Mouse (Mus musculus): ENCODE results near the gene Cdkal1. TPM values are rescaled to one million over a fixed set of nuclear protein-coding genes. Genes with fewer than 3 reads are reported as not detected.

The Cdkal1 gene
- polyA plus RNA-seq, 1 experiment from 2014 or later, result 15.1 TPM

- DNase-seq (ENCODE audit: low read depth, low spot score), result no peak
- ATAC-seq, result no peak
- CTCF ChIA-PET, result interaction anchor here (1.1 kb wide), 1 partner anchor 24 kb away, joined by 3 read pairs; no protein-coding TSS in a partner anchor
- POLR2A ChIA-PET, result interaction anchor here (0.6 kb wide), 1 partner anchor 33 kb away, joined by 3 read pairs; no protein-coding TSS in a partner anchor
- no peak for TF ChIP-seq CTCF (IDR thresholded peaks at IDR 0.05)
- H3K27me3 ChIP-seq, result no peaks in the 10 kb centered on the region
- in situ Hi-C loops (cut with MboI; ENCODE audit: low pct_unique_long_range_greater_than_20kb), result no loop called here
Observed at GRCm38 (mm10) chr13:29521321-29521720, 334.2 kb downstream of the Cdkal1 start.

GRCm38 (mm10) chr13:29514071-29514470 lies 341.4 kb downstream of the Cdkal1 start:
- in situ Hi-C loops (cut with MboI; ENCODE audit: low pct_unique_long_range_greater_than_20kb), result no loop called here
- ChIA-PET POLR2A (no interaction called here), CTCF (no interaction called here)
- TF ChIP-seq CTCF (IDR thresholded peaks at IDR 0.05), result no peak
- H3K27me3 ChIP-seq, result no peaks in the 10 kb centered on the region
- DNase-seq (ENCODE audit: low read depth, low spot score), result no peak
- no peak for ATAC-seq

GRCm38 (mm10) chr13:29504861-29505568 lies 350.5 kb downstream of the Cdkal1 start:
- ATAC-seq, result no peak
- DNase-seq (ENCODE audit: low read depth, low spot score), result no peak
- CTCF ChIA-PET, result no interaction called here
- POLR2A ChIA-PET, result no interaction called here
- in situ Hi-C loops (cut with MboI; ENCODE audit: low pct_unique_long_range_greater_than_20kb), result no loop called here
- no peak for TF ChIP-seq CTCF (IDR thresholded peaks at IDR 0.05)
- H3K27me3 ChIP-seq, result no peaks in the 10 kb centered on the region

- ChIA-PET CTCF (interaction anchor here (0.7 to 1.3 kb wide), 3 partner anchors 11 to 98 kb away, joined by 3 read pairs; no protein-coding TSS in a partner anchor), POLR2A (interaction anchor here (1.0 kb wide), 1 partner anchor 545 kb away, joined by 3 read pairs; no protein-coding TSS in a partner anchor)
- TF ChIP-seq CTCF (IDR thresholded peaks at IDR 0.05), result no peak
- in situ Hi-C loops (cut with MboI; ENCODE audit: low pct_unique_long_range_greater_than_20kb), result no loop called here
- peak; percentile 85 for DNase-seq (ENCODE audit: low read depth, low spot score)
- no peaks in the 10 kb centered on the region for H3K27me3 ChIP-seq
- ATAC-seq, result peak; percentile 66
Observed at GRCm38 (mm10) chr13:29503147-29504044, 352.1 kb downstream of the Cdkal1 start.

- in situ Hi-C loops (cut with MboI; ENCODE audit: low pct_unique_long_range_greater_than_20kb), result no loop called here
- ATAC-seq (no peak), DNase-seq (ENCODE audit: low read depth, low spot score) (peak; percentile 49)
- POLR2A ChIA-PET, result interaction anchor here (0.5 kb wide), 1 partner anchor 61 kb away, joined by 3 read pairs; no protein-coding TSS in a partner anchor
- H3K27me3 ChIP-seq, result no peaks in the 10 kb centered on the region
- TF ChIP-seq CTCF (IDR thresholded peaks at IDR 0.05), result no peak
- CTCF ChIA-PET, result interaction anchor here (1.3 kb wide), 1 partner anchor 72 kb away, joined by 3 read pairs; no protein-coding TSS in a partner anchor
Observed at GRCm38 (mm10) chr13:29502481-29503146, 352.9 kb downstream of the Cdkal1 start.

GRCm38 (mm10) chr13:29501173-29501572 lies 354.3 kb downstream of the Cdkal1 start:
- in situ Hi-C loops (cut with MboI; ENCODE audit: low pct_unique_long_range_greater_than_20kb), result no loop called here
- ChIA-PET POLR2A (no interaction called here), CTCF (no interaction called here)
- DNase-seq (ENCODE audit: low read depth, low spot score) (no peak), ATAC-seq (no peak)
- peak; percentile 51 for TF ChIP-seq CTCF (IDR thresholded peaks at IDR 0.05)
- H3K27me3 ChIP-seq, result no peaks in the 10 kb centered on the region

GRCm38 (mm10) chr13:29499750-29500149 lies 355.7 kb downstream of the Cdkal1 start:
- ChIA-PET CTCF (no interaction called here), POLR2A (no interaction called here)
- ATAC-seq, result no peak
- no peaks in the 10 kb centered on the region for H3K27me3 ChIP-seq
- in situ Hi-C loops (cut with MboI; ENCODE audit: low pct_unique_long_range_greater_than_20kb), result no loop called here
- no peak for TF ChIP-seq CTCF (IDR thresholded peaks at IDR 0.05)
- no peak for DNase-seq (ENCODE audit: low read depth, low spot score)

- DNase-seq (ENCODE audit: low read depth, low spot score) (no peak), ATAC-seq (no peak)
- in situ Hi-C loops (cut with MboI; ENCODE audit: low pct_unique_long_range_greater_than_20kb), result no loop called here
- H3K27me3 ChIP-seq, result no peaks in the 10 kb centered on the region
- no peak for TF ChIP-seq CTCF (IDR thresholded peaks at IDR 0.05)
- CTCF ChIA-PET, result no interaction called here
- POLR2A ChIA-PET, result interaction anchor here (0.7 kb wide), 1 partner anchor 138 kb away, joined by 3 read pairs; no protein-coding TSS in a partner anchor
Observed at GRCm38 (mm10) chr13:29497286-29497685, 358.2 kb downstream of the Cdkal1 start.

GRCm38 (mm10) chr13:29490341-29490740 lies 365.1 kb downstream of the Cdkal1 start:
- CTCF ChIA-PET, result no interaction called here
- ATAC-seq, result no peak
- H3K27me3 ChIP-seq, result no peaks in the 10 kb centered on the region
- no peak for DNase-seq (ENCODE audit: low read depth, low spot score)
- POLR2A ChIA-PET, result no interaction called here
- no peak for TF ChIP-seq CTCF (IDR thresholded peaks at IDR 0.05)
- in situ Hi-C loops (cut with MboI; ENCODE audit: low pct_unique_long_range_greater_than_20kb), result no loop called here

GRCm38 (mm10) chr13:29489476-29489875 lies 366.0 kb downstream of the Cdkal1 start:
- no peaks in the 10 kb centered on the region for H3K27me3 ChIP-seq
- no peak for ATAC-seq
- CTCF ChIA-PET, result interaction anchor here (0.7 kb wide), 1 partner anchor 64 kb away, joined by 3 read pairs; no protein-coding TSS in a partner anchor
- no peak for TF ChIP-seq CTCF (IDR thresholded peaks at IDR 0.05)
- in situ Hi-C loops (cut with MboI; ENCODE audit: low pct_unique_long_range_greater_than_20kb), result no loop called here
- DNase-seq (ENCODE audit: low read depth, low spot score), result no peak
- POLR2A ChIA-PET, result no interaction called here
